Mouse (Mus musculus) embryonic facial prominence, embryonic 14.5 days (tissue): ENCODE measurements around the gene Agtpbp1. TPM values are rescaled to one million over a fixed set of nuclear protein-coding genes. Genes with fewer than 3 reads are reported as not detected.

Experiments
- ATAC-seq: fragments of 200-750 bp; cut with Nextera tagmentation; 2 replicates; pipeline ENCODE4 v1.8.0; 2017; ENCODE audit warnings: low read depth, moderate number of reproducible peaks, moderate TSS enrichment
- DNase-seq: peaks from one replicate; pipeline ENCODE4 v3.0.0-alpha.2; 2015; ENCODE audit warnings: low spot score
- H3K27ac ChIP-seq: fragments of 300-500 bp; sonication (generic); replicated peaks from 2 replicates; pipeline ENCODE4 v1.5.1; 2014; ENCODE audit warnings: low read depth, mild to moderate bottlenecking, low read length, moderate library complexity
- H3K27me3 ChIP-seq: fragments of 300-500 bp; sonication (generic); replicated peaks from 2 replicates; pipeline ENCODE4 v1.6.1; 2014; ENCODE audit warnings: low read length; ENCODE audit not compliant: control insufficient read depth, insufficient read depth
- H3K36me3 ChIP-seq: fragments of 300-500 bp; sonication (generic); 2 replicates; pipeline ENCODE4 v1.6.1; 2014; ENCODE audit warnings: low read length, mixed read lengths; ENCODE audit not compliant: control insufficient read depth, insufficient read depth
- H3K4me1 ChIP-seq: fragments of 300-500 bp; sonication (generic); 2 replicates; pipeline ENCODE4 v1.6.1; 2014; ENCODE audit warnings: antibody characterized with exemption, low read length; ENCODE audit not compliant: control insufficient read depth, insufficient read depth
- H3K4me2 ChIP-seq: fragments of 300-500 bp; sonication (generic); 2 replicates; pipeline ENCODE4 v1.6.1; 2014; ENCODE audit warnings: low read depth, mild to moderate bottlenecking, low read length, moderate library complexity, mixed read lengths
- H3K4me3 ChIP-seq: fragments of 300-500 bp; sonication (generic); 2 replicates; pipeline ENCODE4 v1.5.1; 2014; ENCODE audit warnings: low read depth, mild to moderate bottlenecking, low read length
- H3K9ac ChIP-seq: fragments of 300-500 bp; sonication (generic); 2 replicates; pipeline ENCODE4 v1.6.1; 2014; ENCODE audit warnings: low read depth, mild to moderate bottlenecking, low read length, moderate library complexity, mixed read lengths
- H3K9me3 ChIP-seq: fragments of 300-500 bp; sonication (generic); 2 replicates; pipeline ENCODE4 v1.6.1; 2016; ENCODE audit warnings: low read length; ENCODE audit not compliant: control insufficient read depth
- WGBS: fragments of 180-500 bp; shearing (Covaris S2); extraction: QIAGEN DNeasy Blood & Tissue Kit; methylation state at CpG from one replicate; pipeline ENCODE4 v1.1.7; 2014; 5-methylcytosine and 5-hydroxymethylcytosine counted together
- polyA plus RNA-seq: library from polyadenylated mRNA; unstranded; fragments of >200 nt; fragmentation: Nextera tagmentation; extraction: Ambion mirVana; gene quantifications from 2 replicates; pipeline ENCODE4 v1.2.1, GENCODE M21; 2014

Agtpbp1 gene
- polyA plus RNA-seq, 1 experiment from 2014 or later: 25.2 TPM

- Histone ChIP-seq H3K36me3 (peaks cover 7% of the 10 kb centered on the region; the same call in 1 of the 2 replicates), H3K4me2 (no peak overlapping the region), H3K4me3 (no peak overlapping the region), H3K9ac (no peak overlapping the region), H3K27ac (no peak overlapping the region), H3K9me3 (no peaks in the 10 kb centered on the region), H3K27me3 (no peaks in the 10 kb centered on the region), H3K4me1 (peaks cover 8% of the 10 kb centered on the region; the same call in 1 of the 2 replicates)
- DNase-seq (peak; percentile 80), ATAC-seq (peak; percentile 41; the same call in 1 of the 2 replicates)
- 48% methylated on average over 3 of the region's 3 CpGs for WGBS
Measured at GRCm38 (mm10) chr13:59467591-59467990, 117.4 kb downstream of the Agtpbp1 start.

GRCm38 (mm10) chr13:59460958-59461357 is 124.1 kb downstream of the Agtpbp1 start:
- Histone ChIP-seq H3K36me3 (peaks cover 10% of the 10 kb centered on the region; the same call in 1 of the 2 replicates), H3K4me2 (no peak overlapping the region), H3K27me3 (no peaks in the 10 kb centered on the region), H3K9ac (no peak overlapping the region), H3K9me3 (no peaks in the 10 kb centered on the region), H3K4me1 (no peaks in the 10 kb centered on the region), H3K4me3 (no peak overlapping the region), H3K27ac (no peak overlapping the region)
- WGBS: 88% methylated on average over 3 of the region's 3 CpGs
- ATAC-seq (no peak), DNase-seq (no peak)

- WGBS: 71% methylated on average over 1 of the region's 1 CpGs
- ATAC-seq (no peak), DNase-seq (no peak)
- no peak overlapping the region for H3K4me2 ChIP-seq
- no peaks in the 10 kb centered on the region for H3K27me3 ChIP-seq
- H3K27ac ChIP-seq: no peak overlapping the region
- no peaks in the 10 kb centered on the region for H3K9me3 ChIP-seq
- H3K4me1 ChIP-seq: peaks cover 8% of the 10 kb centered on the region; the same call in 1 of the 2 replicates
- no peak overlapping the region for H3K9ac ChIP-seq
- no peak overlapping the region for H3K4me3 ChIP-seq
- H3K36me3 ChIP-seq: peaks cover 4% of the 10 kb centered on the region; the same call in 1 of the 2 replicates
Measured at GRCm38 (mm10) chr13:59456203-59456602, 128.8 kb downstream of the Agtpbp1 start.

- Histone ChIP-seq H3K36me3 (0 out of 2 replicates have a peak, but pooled peaks cover 3% of the 10 kb centered on the region), H3K9ac (no peak overlapping the region), H3K4me3 (no peak overlapping the region), H3K27me3 (no peaks in the 10 kb centered on the region), H3K4me2 (no peak overlapping the region), H3K9me3 (no peaks in the 10 kb centered on the region), H3K27ac (no peak overlapping the region), H3K4me1 (peaks cover 8% of the 10 kb centered on the region; the same call in 1 of the 2 replicates)
- 77% methylated on average over 11 of the region's 11 CpGs for WGBS
- ATAC-seq: no peak
- no peak for DNase-seq
Measured at GRCm38 (mm10) chr13:59454001-59454785, 130.8 kb downstream of the Agtpbp1 start.

GRCm38 (mm10) chr13:59453582-59453981 is 131.4 kb downstream of the Agtpbp1 start:
- H3K27me3 ChIP-seq: no peaks in the 10 kb centered on the region
- no peak overlapping the region for H3K4me3 ChIP-seq
- 0 out of 2 replicates have a peak, but pooled peaks cover 3% of the 10 kb centered on the region for H3K36me3 ChIP-seq
- peaks cover 8% of the 10 kb centered on the region; the same call in 1 of the 2 replicates for H3K4me1 ChIP-seq
- no peak overlapping the region for H3K4me2 ChIP-seq
- peak overlapping the region; percentile 29; the same call in 1 of the 2 replicates for H3K27ac ChIP-seq
- WGBS: 55% methylated on average over 6 of the region's 6 CpGs
- peak; percentile 18; the same call in 1 of the 2 replicates for ATAC-seq
- H3K9me3 ChIP-seq: no peaks in the 10 kb centered on the region
- no peak overlapping the region for H3K9ac ChIP-seq
- peak; percentile 33 for DNase-seq

GRCm38 (mm10) chr13:59453045-59453444 is 132.0 kb downstream of the Agtpbp1 start:
- Histone ChIP-seq H3K9ac (no peak overlapping the region), H3K4me3 (no peak overlapping the region), H3K9me3 (no peaks in the 10 kb centered on the region), H3K4me1 (peaks cover 8% of the 10 kb centered on the region; the same call in 1 of the 2 replicates), H3K36me3 (0 out of 2 replicates have a peak, but pooled peaks cover 3% of the 10 kb centered on the region), H3K27ac (0 out of 2 replicates have a peak overlapping the region, but pooled peaks have one; percentile 29), H3K4me2 (no peak overlapping the region), H3K27me3 (no peaks in the 10 kb centered on the region)
- DNase-seq: peak; percentile 45
- ATAC-seq: peak; percentile 57; the same call in 1 of the 2 replicates
- WGBS: 55% methylated on average over 2 of the region's 2 CpGs

GRCm38 (mm10) chr13:59450840-59451239 is 134.2 kb downstream of the Agtpbp1 start:
- Histone ChIP-seq H3K4me1 (peaks cover 8% of the 10 kb centered on the region; the same call in 1 of the 2 replicates), H3K4me2 (no peak overlapping the region), H3K9me3 (no peaks in the 10 kb centered on the region), H3K27me3 (no peaks in the 10 kb centered on the region), H3K9ac (no peak overlapping the region), H3K36me3 (peaks cover 9% of the 10 kb centered on the region; the same call in 1 of the 2 replicates), H3K4me3 (no peak overlapping the region), H3K27ac (no peak overlapping the region)
- 84% methylated on average over 10 of the region's 10 CpGs for WGBS
- DNase-seq (no peak), ATAC-seq (no peak)

- WGBS: 77% methylated on average over 7 of the region's 7 CpGs
Measured at GRCm38 (mm10) chr13:59447130-59447529, 137.9 kb downstream of the Agtpbp1 start.

More at GRCm38 (mm10) chr13:59447130-59447529, 137.9 kb downstream of the Agtpbp1 start:
- no peak overlapping the region for H3K4me3 ChIP-seq
- no peaks in the 10 kb centered on the region for H3K27me3 ChIP-seq
- ATAC-seq (no peak), DNase-seq (no peak)
- no peaks in the 10 kb centered on the region for H3K9me3 ChIP-seq
- H3K9ac ChIP-seq: no peak overlapping the region
- H3K4me2 ChIP-seq: no peak overlapping the region
- H3K4me1 ChIP-seq: no peaks in the 10 kb centered on the region
- H3K36me3 ChIP-seq: peaks cover 9% of the 10 kb centered on the region; the same call in 1 of the 2 replicates
- H3K27ac ChIP-seq: no peak overlapping the region
